Mouse (Mus musculus) midbrain, postnatal 0 days (tissue): ENCODE data around the gene Mdc1. TPM values are rescaled to one million over a fixed set of nuclear protein-coding genes. Genes with fewer than 3 reads are reported as not detected.
"Not testable (repeated sequence)": the region's sequence is repeated elsewhere in the genome, so short reads cannot be mapped to it uniquely, and the experiment has no call there.

Source experiments
- ATAC-seq: fragments of 200-750 bp; cut with Nextera tagmentation; 2 replicates; pipeline ENCODE4 v1.8.0; 2017; ENCODE audit warnings: moderate number of reproducible peaks, mild to moderate bottlenecking, moderate TSS enrichment, moderate library complexity; ENCODE audit not compliant: low FRiP score
- DNase-seq: peaks from one replicate; pipeline ENCODE4 v3.0.0-alpha.2; 2015; ENCODE audit warnings: low spot score
- H3K27ac ChIP-seq: fragments of 300-500 bp; sonication (generic); 2 replicates; pipeline ENCODE4 v1.5.1; 2014; ENCODE audit warnings: low read depth, mild to moderate bottlenecking, low read length, mixed read lengths
- H3K27me3 ChIP-seq: fragments of 300-500 bp; sonication (generic); 2 replicates; pipeline ENCODE4 v1.6.1; 2014; ENCODE audit warnings: low read length, control low read depth, mixed read lengths; ENCODE audit not compliant: insufficient read depth
- H3K36me3 ChIP-seq: fragments of 300-500 bp; sonication (generic); 2 replicates; pipeline ENCODE4 v1.6.1; 2014; ENCODE audit warnings: low read length, control low read depth, mixed read lengths; ENCODE audit not compliant: insufficient read depth
- H3K4me1 ChIP-seq: fragments of 300-500 bp; sonication (generic); 2 replicates; pipeline ENCODE4 v1.6.1; 2014; ENCODE audit warnings: mild to moderate bottlenecking, control low read depth, antibody characterized with exemption, low read length, mixed read lengths; ENCODE audit not compliant: insufficient read depth
- H3K4me2 ChIP-seq: fragments of 300-500 bp; sonication (generic); 2 replicates; pipeline ENCODE4 v1.6.1; 2014; ENCODE audit warnings: low read depth, mild to moderate bottlenecking, low read length, mixed read lengths; ENCODE audit not compliant: poor library complexity, severe bottlenecking
- H3K4me3 ChIP-seq: fragments of 300-500 bp; sonication (generic); 2 replicates; pipeline ENCODE4 v1.5.1; 2014; ENCODE audit warnings: low read depth, mild to moderate bottlenecking, low read length, moderate library complexity
- H3K9ac ChIP-seq: fragments of 300-500 bp; sonication (generic); replicated peaks from 2 replicates; pipeline ENCODE4 v1.6.1; 2014; ENCODE audit warnings: mild to moderate bottlenecking, low read length, moderate library complexity, mixed read lengths; ENCODE audit not compliant: poor library complexity, severe bottlenecking
- H3K9me3 ChIP-seq: fragments of 300-500 bp; sonication (generic); 2 replicates; pipeline ENCODE4 v1.6.1; 2016; ENCODE audit warnings: low read length, control low read depth
- CTCF ChIP-seq: IDR thresholded peaks from 2 replicates; pipeline ENCODE4 v1.5.1; 2016; ENCODE audit warnings: antibody characterized with exemption, mild to moderate bottlenecking
- WGBS: fragments of 180-500 bp; shearing (Covaris S2); extraction: QIAGEN DNeasy Blood & Tissue Kit; methylation state at CpG from one replicate; pipeline ENCODE4 v1.1.7; 2014; 5-methylcytosine and 5-hydroxymethylcytosine counted together
- polyA plus RNA-seq: library from polyadenylated mRNA; unstranded; fragments of >200 nt; fragmentation: Nextera tagmentation; extraction: Ambion mirVana; gene quantifications from 2 replicates; pipeline ENCODE4 v1.2.1, GENCODE M21; 2015
- total RNA-seq: library from RNA; depleted of rRNA; stranded (reverse); fragments of >200 nt; gene quantifications from 2 replicates; pipeline ENCODE4 v1.2.3, GENCODE M21; 2014

Gene Mdc1
- total and polyA plus RNA-seq, 2 experiments from 2014 or later = 3.7 to 22.6 TPM

DNA sequence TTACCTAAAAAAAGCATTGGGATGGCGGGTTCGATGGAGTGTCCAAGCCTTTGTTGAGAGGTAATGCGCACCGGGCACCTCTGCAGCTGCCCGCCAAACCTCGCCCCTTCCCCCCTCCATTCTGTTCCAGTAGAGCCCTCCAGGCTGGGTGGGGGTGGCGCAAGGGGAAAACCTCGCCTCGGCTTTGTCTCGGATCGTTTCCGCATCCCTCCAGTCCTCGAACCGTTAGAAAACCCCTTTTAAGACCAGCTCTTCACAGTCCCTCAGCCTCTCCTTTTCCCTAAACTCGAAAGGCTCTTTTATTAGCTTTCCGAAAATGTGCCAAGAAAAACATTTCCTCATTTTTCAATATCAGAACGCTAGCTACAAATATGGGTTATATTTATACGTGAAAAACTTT, 3.8 kb upstream of the Mdc1 start:
- Histone ChIP-seq H3K27ac (peak overlapping the region; percentile 95), H3K36me3 (peaks cover 25% of the 10 kb centered on the region), H3K9ac (peak overlapping the region; percentile 97), H3K4me2 (peak overlapping the region; percentile 75), H3K9me3 (no peaks in the 10 kb centered on the region), H3K4me3 (peak overlapping the region; percentile 71), H3K4me1 (no peaks in the 10 kb centered on the region; the same call in 1 of the 2 replicates), H3K27me3 (no peaks in the 10 kb centered on the region)
- 0% methylated on average over 18 of the region's 18 CpGs for WGBS
- no peak for TF ChIP-seq CTCF
- DNase-seq = peak; percentile 70
- ATAC-seq = peak; percentile 6; the same call in 1 of the 2 replicates

DNA sequence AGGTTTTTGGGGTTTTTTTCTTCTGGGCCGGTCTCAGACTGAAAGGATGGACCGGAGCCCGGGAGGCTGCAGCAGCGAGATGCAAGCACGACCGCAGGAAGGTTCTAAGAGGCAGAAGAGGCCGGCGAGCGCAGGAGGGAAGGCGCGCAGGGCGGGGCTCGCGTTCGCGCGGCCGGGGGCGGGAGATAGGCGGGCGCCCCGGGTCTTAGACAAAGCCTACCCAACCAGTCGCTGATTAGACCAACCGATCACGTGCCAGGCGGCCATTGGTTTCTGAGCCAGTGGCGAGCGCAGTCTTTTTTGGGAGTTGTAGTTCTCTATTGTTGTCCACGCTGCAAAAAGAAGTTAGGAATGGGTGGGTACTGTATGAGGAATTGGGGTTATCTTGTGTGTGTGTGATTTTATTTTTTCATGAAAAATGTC, 3.2 kb upstream of the Mdc1 start, which contains the start of gene Tubb5:
Tubb5 (minus strand) TSS at position 185 of the 423 bp plus-strand sequence.
- Histone ChIP-seq H3K36me3 (peaks cover 19% of the 10 kb centered on the region), H3K4me3 (peak within 1 kb of the TSS; percentile 71), H3K4me2 (peak within 1 kb of the TSS; percentile 75), H3K27me3 (no peaks in the 10 kb centered on the region), H3K9ac (peak within 1 kb of the TSS; percentile 97), H3K4me1 (no peaks in the 10 kb centered on the region; the same call in 1 of the 2 replicates), H3K9me3 (no peaks in the 10 kb centered on the region), H3K27ac (peak within 1 kb of the TSS; percentile 95)
- TF ChIP-seq CTCF = no peak
- DNase-seq (peak; percentile 99), ATAC-seq (peak; percentile 73)
- WGBS = under 1% methylated on average over 29 of the region's 29 CpGs

DNA sequence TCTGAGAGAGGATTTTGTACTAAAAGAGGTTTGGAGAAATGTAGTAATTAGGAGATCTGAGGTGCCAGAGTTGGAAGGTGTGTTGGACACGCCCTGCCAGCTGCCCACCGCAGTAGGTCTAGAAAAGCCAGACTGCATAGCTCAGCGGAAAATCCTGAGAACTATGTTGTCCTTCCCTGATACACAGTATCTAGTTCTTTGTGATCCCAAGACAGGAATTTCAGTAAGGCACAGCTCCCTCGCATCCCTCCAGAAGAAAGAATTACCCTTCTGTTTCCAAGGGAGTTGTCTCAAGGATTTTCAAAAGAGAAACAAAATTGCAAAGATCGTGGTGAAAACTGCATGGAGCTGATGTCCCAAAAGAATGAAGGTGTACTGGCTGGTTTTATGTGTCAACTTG, 2.7 kb upstream of the Mdc1 start:
- DNase-seq (peak; percentile 48), ATAC-seq (no peak)
- no peaks in the 10 kb centered on the region for H3K27me3 ChIP-seq
- peak overlapping the region; percentile 29 for H3K9ac ChIP-seq
- H3K4me1 ChIP-seq = no peaks in the 10 kb centered on the region; the same call in 1 of the 2 replicates
- no peak for TF ChIP-seq CTCF
- peaks cover 15% of the 10 kb centered on the region for H3K36me3 ChIP-seq
- 2% methylated on average over 5 of the region's 5 CpGs for WGBS
- H3K4me3 ChIP-seq = peak overlapping the region; percentile 71
- H3K27ac ChIP-seq = peak overlapping the region; percentile 74
- peak overlapping the region; percentile 75 for H3K4me2 ChIP-seq
- H3K9me3 ChIP-seq = no peaks in the 10 kb centered on the region

DNA sequence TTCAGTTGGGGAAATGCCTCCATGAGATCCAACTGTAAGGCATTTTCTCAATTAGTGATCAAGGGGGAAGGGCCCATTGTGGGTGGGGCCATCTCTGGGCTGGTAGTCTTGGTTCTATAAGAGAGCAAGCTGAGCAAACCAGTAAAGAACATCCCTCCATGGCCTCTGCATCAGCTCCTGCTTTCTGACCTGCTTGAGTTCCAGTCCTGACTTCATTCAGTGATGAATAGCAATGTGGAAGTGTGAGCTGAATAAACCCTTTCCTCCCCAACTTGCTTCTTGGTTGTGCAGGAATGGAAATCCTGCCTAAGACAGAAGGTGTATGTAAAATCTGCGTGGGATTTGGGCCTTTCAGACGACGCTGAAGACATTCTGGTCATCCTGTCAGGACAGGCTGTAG, 2.3 kb upstream of the Mdc1 start:
- Histone ChIP-seq H3K9ac (peak overlapping the region; percentile 29; the same call in 1 of the 2 replicates), H3K27ac (peak overlapping the region; percentile 74), H3K36me3 (peaks cover 14% of the 10 kb centered on the region), H3K4me2 (peak overlapping the region; percentile 75), H3K4me3 (peak overlapping the region; percentile 71)
- DNase-seq, H3K27me3 ChIP-seq, H3K4me1 ChIP-seq, ATAC-seq, H3K9me3 ChIP-seq: not testable (repeated sequence)
- WGBS = 56% methylated on average over 3 of the region's 3 CpGs

- Histone ChIP-seq H3K36me3 (peaks cover 10% of the 10 kb centered on the region), H3K9ac (no peak overlapping the region), H3K4me1 (no peaks in the 10 kb centered on the region), H3K27ac (peak overlapping the region; percentile 55; the same call in 1 of the 2 replicates), H3K4me3 (peak overlapping the region; percentile 56), H3K4me2 (peak overlapping the region; percentile 32), H3K27me3 (no peaks in the 10 kb centered on the region), H3K9me3 (no peaks in the 10 kb centered on the region)
- TF ChIP-seq CTCF = no peak
- DNase-seq (no peak), ATAC-seq (no peak)
- WGBS = 52% methylated on average over 14 of the region's 14 CpGs
Measured at GRCm38 (mm10) chr17:35840561-35840960, 754 bp upstream of the Mdc1 start.

- Histone ChIP-seq H3K4me1 (no peaks in the 10 kb centered on the region), H3K4me2 (peak overlapping the region; percentile 61), H3K4me3 (peak overlapping the region; percentile 56), H3K27me3 (no peaks in the 10 kb centered on the region), H3K36me3 (peaks cover 11% of the 10 kb centered on the region; the same call in 1 of the 2 replicates), H3K27ac (peak overlapping the region; percentile 65), H3K9ac (peak overlapping the region; percentile 60), H3K9me3 (no peaks in the 10 kb centered on the region)
- DNase-seq = no peak
- WGBS = 17% methylated on average over 11 of the region's 11 CpGs
- no peak for TF ChIP-seq CTCF
- no peak for ATAC-seq
Measured at GRCm38 (mm10) chr17:35842006-35842405, 691 bp downstream of the Mdc1 start.
